Mouse (Mus musculus): ENCODE data around the gene Psmd4. TPM values are rescaled to one million over a fixed set of nuclear protein-coding genes. Genes with fewer than 3 reads are reported as not detected.

Psmd4 gene
- total and polyA plus RNA-seq, 3 experiments = 92.0 to 374 (median 177) TPM

DNA sequence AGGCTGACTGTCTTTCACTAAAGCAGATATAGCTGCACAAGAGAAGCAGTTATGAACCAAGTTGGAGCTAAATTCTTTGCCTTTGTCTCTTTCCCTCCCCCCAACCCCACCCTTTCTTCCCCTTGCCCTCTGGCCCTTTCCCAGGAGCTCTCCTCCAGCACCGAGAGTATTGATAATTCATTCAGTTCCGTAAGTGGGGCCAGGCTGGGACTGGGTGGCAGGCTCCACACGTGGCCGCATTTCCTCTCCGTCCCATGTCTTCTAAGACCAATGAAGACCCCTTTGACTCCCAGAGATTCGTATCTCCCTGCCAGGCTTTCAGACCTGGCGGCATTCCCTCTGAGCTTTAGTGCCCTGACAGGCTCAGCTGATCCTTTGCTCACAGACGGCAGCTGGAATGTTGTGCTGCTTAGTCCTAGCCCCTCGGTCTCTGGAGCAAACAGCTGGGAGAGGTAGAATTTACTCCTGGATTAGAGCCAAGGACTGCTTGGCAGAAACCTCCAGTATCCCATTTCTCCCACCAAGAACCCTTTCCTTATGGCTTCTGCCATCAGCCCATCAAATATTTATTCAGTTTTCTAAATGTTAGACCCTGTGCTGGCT lies 53.2 kb downstream of the Psmd4 start:
- H3K36me3 ChIP-seq (replicated peaks) = peaks cover 95% of the 10 kb centered on the region
- no peaks in the 10 kb centered on the region for H3K9me3 ChIP-seq (replicated peaks)
- no peak for TF ChIP-seq POLR2AphosphoS5 (IDR thresholded peaks at IDR 0.05; ENCODE audit: insufficient replicate concordance, low read depth, low read length)
- DNase-seq (ENCODE audit: low spot score) (no peak), ATAC-seq (ENCODE audit: extremely low read depth, insufficient number of reproducible peaks, low FRiP score, poor library complexity, severe bottlenecking) (no peak)
- no peak overlapping the region for H3K4me3 ChIP-seq (ENCODE audit: low read depth, low read length)
- H3K4me1 ChIP-seq (ENCODE audit: insufficient read depth, low read depth, low read length) = peaks cover 13% of the 10 kb centered on the region; the same call in 1 of the 2 replicates
- no peaks in the 10 kb centered on the region for H3K27me3 ChIP-seq (ENCODE audit: insufficient read depth, low read length)

DNA sequence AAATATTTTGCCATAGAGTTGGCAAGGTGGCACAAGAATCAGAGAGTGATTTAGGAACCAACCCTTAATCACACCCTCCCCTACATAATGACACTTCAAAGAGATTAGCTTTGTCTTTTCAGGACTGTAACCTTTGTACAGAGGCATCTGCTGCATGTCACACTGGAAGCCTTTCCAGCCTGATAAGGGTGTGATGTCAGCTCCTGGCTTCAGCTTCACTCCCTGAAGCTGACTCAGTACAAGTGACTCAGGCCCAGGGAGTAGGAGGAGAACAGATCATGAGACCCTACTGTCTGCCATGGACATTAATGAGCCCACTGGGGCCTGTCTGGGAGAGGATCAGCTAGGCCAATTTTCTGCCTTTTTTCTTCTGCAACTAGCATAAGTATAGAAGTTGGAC lies 54.8 kb downstream of the Psmd4 start:
- Histone ChIP-seq H3K4me3 (ENCODE audit: low read depth, low read length) (no peak overlapping the region), H3K36me3 (replicated peaks) (peaks cover 93% of the 10 kb centered on the region), H3K27me3 (ENCODE audit: insufficient read depth, low read length) (no peaks in the 10 kb centered on the region), H3K9me3 (replicated peaks) (no peaks in the 10 kb centered on the region), H3K4me1 (ENCODE audit: insufficient read depth, low read depth, low read length) (peaks cover 13% of the 10 kb centered on the region; the same call in 1 of the 2 replicates)
- TF ChIP-seq GATA2 (IDR thresholded peaks at IDR 0.05; ENCODE audit: borderline replicate concordance, low read depth, low read length) (no peak), CTCF (IDR thresholded peaks at IDR 0.05; ENCODE audit: low read depth, low read length) (no peak), TAL1 (conservative IDR thresholded peaks at IDR 0.05; ENCODE audit: low read depth, low read length) (no peak), GATA1 (IDR thresholded peaks at IDR 0.05; ENCODE audit: borderline replicate concordance, low read length) (no peak), POLR2AphosphoS5 (IDR thresholded peaks at IDR 0.05; ENCODE audit: insufficient replicate concordance, low read depth, low read length) (no peak)
- peak; percentile 50 for ATAC-seq (ENCODE audit: extremely low read depth, insufficient number of reproducible peaks, low FRiP score, poor library complexity, severe bottlenecking)
- no peak for DNase-seq (ENCODE audit: low spot score)

DNA sequence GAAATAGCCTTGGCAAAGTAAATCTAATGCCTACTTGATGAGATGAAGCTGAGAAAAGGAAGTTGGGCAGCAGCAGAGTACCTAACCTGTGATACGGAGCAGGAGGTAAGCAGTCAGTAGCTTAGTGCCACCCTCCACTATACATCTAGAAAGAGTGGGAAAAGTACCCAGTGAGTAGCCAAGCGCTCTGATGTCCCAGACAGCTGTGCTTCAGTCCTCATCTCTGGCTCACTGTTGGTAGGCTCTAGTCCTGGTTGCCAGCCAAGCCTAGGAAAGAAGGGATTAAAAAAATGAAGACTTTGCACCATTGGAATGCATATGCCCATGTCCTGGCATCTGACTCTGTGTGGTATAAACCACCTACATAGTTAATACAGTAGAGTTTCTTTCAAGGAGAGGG lies 56.9 kb downstream of the Psmd4 start:
- TF ChIP-seq TAL1 (conservative IDR thresholded peaks at IDR 0.05; ENCODE audit: low read depth, low read length) = no peak
- TF ChIP-seq GATA2 (IDR thresholded peaks at IDR 0.05; ENCODE audit: borderline replicate concordance, low read depth, low read length) = no peak
- no peak for TF ChIP-seq GATA1 (IDR thresholded peaks at IDR 0.05; ENCODE audit: borderline replicate concordance, low read length)
- no peak for TF ChIP-seq CTCF (IDR thresholded peaks at IDR 0.05; ENCODE audit: low read depth, low read length)
- no peak for TF ChIP-seq POLR2AphosphoS5 (IDR thresholded peaks at IDR 0.05; ENCODE audit: insufficient replicate concordance, low read depth, low read length)
- Histone ChIP-seq H3K27me3 (ENCODE audit: insufficient read depth, low read length) (no peaks in the 10 kb centered on the region), H3K36me3 (replicated peaks) (peaks cover 98% of the 10 kb centered on the region), H3K9me3 (replicated peaks) (no peaks in the 10 kb centered on the region), H3K4me3 (ENCODE audit: low read depth, low read length) (no peak overlapping the region), H3K4me1 (ENCODE audit: insufficient read depth, low read depth, low read length) (peaks cover 13% of the 10 kb centered on the region; the same call in 1 of the 2 replicates)
- no peak for DNase-seq (ENCODE audit: low spot score)
- ATAC-seq (ENCODE audit: extremely low read depth, insufficient number of reproducible peaks, low FRiP score, poor library complexity, severe bottlenecking) = no peak

DNA sequence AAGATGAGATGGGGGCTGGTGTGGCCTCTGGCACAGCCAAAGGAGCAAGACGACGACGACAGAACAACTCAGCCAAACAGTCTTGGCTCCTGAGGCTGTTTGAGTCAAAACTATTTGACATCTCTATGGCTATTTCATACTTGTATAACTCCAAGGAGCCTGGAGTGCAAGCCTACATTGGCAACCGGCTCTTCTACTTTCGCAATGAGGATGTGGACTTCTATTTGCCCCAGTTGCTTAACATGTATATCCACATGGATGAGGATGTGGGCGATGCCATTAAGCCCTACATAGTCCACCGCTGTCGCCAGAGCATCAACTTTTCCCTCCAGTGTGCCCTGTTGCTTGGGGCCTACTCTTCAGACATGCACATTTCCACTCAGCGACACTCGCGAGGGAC lies 58.1 kb downstream of the Psmd4 start:
- Histone ChIP-seq H3K36me3 (replicated peaks) (peaks cover 96% of the 10 kb centered on the region), H3K9me3 (replicated peaks) (no peaks in the 10 kb centered on the region)
- ATAC-seq (ENCODE audit: extremely low read depth, insufficient number of reproducible peaks, low FRiP score, poor library complexity, severe bottlenecking) = no peak

More for the DNA sequence above, 58.1 kb downstream of the Psmd4 start:
- Histone ChIP-seq H3K4me3 (ENCODE audit: low read depth, low read length) (no peak overlapping the region), H3K27me3 (ENCODE audit: insufficient read depth, low read length) (no peaks in the 10 kb centered on the region), H3K4me1 (ENCODE audit: insufficient read depth, low read depth, low read length) (peaks cover 13% of the 10 kb centered on the region; the same call in 1 of the 2 replicates)
- TF ChIP-seq POLR2AphosphoS5 (IDR thresholded peaks at IDR 0.05; ENCODE audit: insufficient replicate concordance, low read depth, low read length) (no peak), TAL1 (conservative IDR thresholded peaks at IDR 0.05; ENCODE audit: low read depth, low read length) (no peak), CTCF (IDR thresholded peaks at IDR 0.05; ENCODE audit: low read depth, low read length) (peak; percentile 7; the same call in 1 of the 2 replicates), GATA1 (IDR thresholded peaks at IDR 0.05; ENCODE audit: borderline replicate concordance, low read length) (no peak)
- no peak for DNase-seq (ENCODE audit: low spot score)

Other genes starting within 250 kb of the Psmd4 start
- 113 and 138 TPM in 2 replicates for gene Pogz, start 205.0 kb downstream of the Psmd4 start, total RNA-seq (2014; fragmentation: Nextera tagmentation)
- gene Pogz, start 205.0 kb downstream of the Psmd4 start, total RNA-seq (2017) = 19.6 and 19.8 TPM in 2 replicates
- gene Pogz, start 205.0 kb downstream of the Psmd4 start, polyA plus RNA-seq (2012) = 124 and 147 TPM in 2 replicates
- 185 and 255 TPM in 2 replicates for gene Psmb4, start 155.7 kb downstream of the Psmd4 start, total RNA-seq (2014; fragmentation: Nextera tagmentation)
- 408 and 449 TPM in 2 replicates for gene Psmb4, start 155.7 kb downstream of the Psmd4 start, total RNA-seq (2017)
- 273 and 326 TPM in 2 replicates for gene Psmb4, start 155.7 kb downstream of the Psmd4 start, polyA plus RNA-seq (2012)
- 110 and 119 TPM in 2 replicates for gene Selenbp1, start 109.6 kb downstream of the Psmd4 start, total RNA-seq (2014; fragmentation: Nextera tagmentation)
- 367 and 434 TPM in 2 replicates for gene Selenbp1, start 109.6 kb downstream of the Psmd4 start, total RNA-seq (2017)
- 39.8 and 133 TPM in 2 replicates for gene Selenbp1, start 109.6 kb downstream of the Psmd4 start, polyA plus RNA-seq (2012)
- gene Rfx5, start 88.5 kb downstream of the Psmd4 start, total RNA-seq (2014; fragmentation: Nextera tagmentation) = 27.8 and 36.2 TPM in 2 replicates
- gene Rfx5, start 88.5 kb downstream of the Psmd4 start, total RNA-seq (2017) = 21.8 and 24.3 TPM in 2 replicates
- gene Rfx5, start 88.5 kb downstream of the Psmd4 start, polyA plus RNA-seq (2012) = 9.6 and 11.7 TPM in 2 replicates
- gene Pi4kb, start 67.9 kb downstream of the Psmd4 start, total RNA-seq (2014; fragmentation: Nextera tagmentation) = 39.8 and 70.6 TPM in 2 replicates
- gene Pi4kb, start 67.9 kb downstream of the Psmd4 start, total RNA-seq (2017) = 36.8 and 37.4 TPM in 2 replicates
- 11.7 and 11.8 TPM in 2 replicates for gene Pi4kb, start 67.9 kb downstream of the Psmd4 start, polyA plus RNA-seq (2012)
- gene Zfp687, start 27.2 kb downstream of the Psmd4 start, total RNA-seq (2014; fragmentation: Nextera tagmentation) = 44.7 and 52.9 TPM in 2 replicates
- 22.4 and 27.5 TPM in 2 replicates for gene Zfp687, start 27.2 kb downstream of the Psmd4 start, total RNA-seq (2017)
- 64.0 and 72.5 TPM in 2 replicates for gene Zfp687, start 27.2 kb downstream of the Psmd4 start, polyA plus RNA-seq (2012)
- gene Pip5k1a, start 64.3 kb upstream of the Psmd4 start, total RNA-seq (2014; fragmentation: Nextera tagmentation) = 67.5 and 67.6 TPM in 2 replicates
- gene Pip5k1a, start 64.3 kb upstream of the Psmd4 start, total RNA-seq (2017) = 39.3 and 40.1 TPM in 2 replicates
- gene Pip5k1a, start 64.3 kb upstream of the Psmd4 start, polyA plus RNA-seq (2012) = 21.9 and 30.0 TPM in 2 replicates
- gene Vps72, start 68.4 kb upstream of the Psmd4 start, total RNA-seq (2014; fragmentation: Nextera tagmentation) = 108 and 120 TPM in 2 replicates
- 96.2 and 146 TPM in 2 replicates for gene Vps72, start 68.4 kb upstream of the Psmd4 start, total RNA-seq (2017)
- gene Vps72, start 68.4 kb upstream of the Psmd4 start, polyA plus RNA-seq (2012) = 274 and 307 TPM in 2 replicates
- gene Tmod4, start 81.9 kb upstream of the Psmd4 start, total RNA-seq (2014; fragmentation: Nextera tagmentation) = 9.9 and 11.7 TPM in 2 replicates
- gene Tmod4, start 81.9 kb upstream of the Psmd4 start, total RNA-seq (2017) = 3.3 and 4.5 TPM in 2 replicates
- 0.17 and 0.22 TPM in 2 replicates for gene Tmod4, start 81.9 kb upstream of the Psmd4 start, polyA plus RNA-seq (2012)
- 85.9 and 107 TPM in 2 replicates for gene Scnm1, start 91.4 kb upstream of the Psmd4 start, total RNA-seq (2014; fragmentation: Nextera tagmentation)
- 76.8 and 81.5 TPM in 2 replicates for gene Scnm1, start 91.4 kb upstream of the Psmd4 start, total RNA-seq (2017)
- 7.1 and 8.2 TPM in 2 replicates for gene Scnm1, start 91.4 kb upstream of the Psmd4 start, polyA plus RNA-seq (2012)
- 5.9 and 7.0 TPM in 2 replicates for gene Lysmd1, start 91.5 kb upstream of the Psmd4 start, total RNA-seq (2014; fragmentation: Nextera tagmentation)
- gene Lysmd1, start 91.5 kb upstream of the Psmd4 start, total RNA-seq (2017) = 10.7 and 11.1 TPM in 2 replicates
- gene Lysmd1, start 91.5 kb upstream of the Psmd4 start, polyA plus RNA-seq (2012) = 5.6 and 7.4 TPM in 2 replicates
- gene Tnfaip8l2, start 99.7 kb upstream of the Psmd4 start, total RNA-seq (2014; fragmentation: Nextera tagmentation) = not detected in 2 replicates
- gene Tnfaip8l2, start 99.7 kb upstream of the Psmd4 start, total RNA-seq (2017) = 0.16 TPM in 1 of 2 replicates, not detected in the other
- gene Tnfaip8l2, start 99.7 kb upstream of the Psmd4 start, polyA plus RNA-seq (2012) = not detected in 2 replicates
- 1.9 and 3.4 TPM in 2 replicates for gene Sema6c, start 117.8 kb upstream of the Psmd4 start, total RNA-seq (2014; fragmentation: Nextera tagmentation)
- 0.52 and 0.71 TPM in 2 replicates for gene Sema6c, start 117.8 kb upstream of the Psmd4 start, total RNA-seq (2017)
- 1.6 and 1.8 TPM in 2 replicates for gene Sema6c, start 117.8 kb upstream of the Psmd4 start, polyA plus RNA-seq (2012)
- gene Gabpb2, start 175.3 kb upstream of the Psmd4 start, total RNA-seq (2014; fragmentation: Nextera tagmentation) = 62.8 and 72.3 TPM in 2 replicates
- gene Gabpb2, start 175.3 kb upstream of the Psmd4 start, total RNA-seq (2017) = 91.7 and 110 TPM in 2 replicates
- 3.9 and 6.2 TPM in 2 replicates for gene Gabpb2, start 175.3 kb upstream of the Psmd4 start, polyA plus RNA-seq (2012)
- 105 and 109 TPM in 2 replicates for gene Cdc42se1, start 186.1 kb upstream of the Psmd4 start, total RNA-seq (2014; fragmentation: Nextera tagmentation)
- 88.3 and 91.8 TPM in 2 replicates for gene Cdc42se1, start 186.1 kb upstream of the Psmd4 start, total RNA-seq (2017)
- gene Cdc42se1, start 186.1 kb upstream of the Psmd4 start, polyA plus RNA-seq (2012) = 128 and 150 TPM in 2 replicates
- 7.7 and 8.1 TPM in 2 replicates for gene Mllt11, start 189.6 kb upstream of the Psmd4 start, total RNA-seq (2014; fragmentation: Nextera tagmentation)
- gene Mllt11, start 189.6 kb upstream of the Psmd4 start, total RNA-seq (2017) = 8.3 and 10.4 TPM in 2 replicates
- gene Mllt11, start 189.6 kb upstream of the Psmd4 start, polyA plus RNA-seq (2012) = 3.3 and 4.1 TPM in 2 replicates
- gene Gm128, start 199.0 kb upstream of the Psmd4 start, total RNA-seq (2014; fragmentation: Nextera tagmentation) = 0.78 TPM in 1 of 2 replicates, not detected in the other
- gene Gm128, start 199.0 kb upstream of the Psmd4 start, total RNA-seq (2017) = 0.12 TPM in 1 of 2 replicates, not detected in the other
- not detected in 2 replicates for gene Gm128, start 199.0 kb upstream of the Psmd4 start, polyA plus RNA-seq (2012)
- not detected in 2 replicates for gene Bnipl, start 208.6 kb upstream of the Psmd4 start, total RNA-seq (2014; fragmentation: Nextera tagmentation)
- 0.35 TPM in 1 of 2 replicates, not detected in the other for gene Bnipl, start 208.6 kb upstream of the Psmd4 start, total RNA-seq (2017)
- gene Bnipl, start 208.6 kb upstream of the Psmd4 start, polyA plus RNA-seq (2012) = 0.03 and 0.12 TPM in 2 replicates
- 49.1 and 49.7 TPM in 2 replicates for gene Mindy1, start 238.7 kb upstream of the Psmd4 start, total RNA-seq (2014; fragmentation: Nextera tagmentation)
- 31.4 and 36.0 TPM in 2 replicates for gene Mindy1, start 238.7 kb upstream of the Psmd4 start, total RNA-seq (2017)
- gene Mindy1, start 238.7 kb upstream of the Psmd4 start, polyA plus RNA-seq (2012) = 77.5 and 97.0 TPM in 2 replicates
- gene Prune1, start 239.5 kb upstream of the Psmd4 start, total RNA-seq (2014; fragmentation: Nextera tagmentation) = 32.3 and 33.5 TPM in 2 replicates
- gene Prune1, start 239.5 kb upstream of the Psmd4 start, total RNA-seq (2017) = 14.7 and 15.1 TPM in 2 replicates
- gene Prune1, start 239.5 kb upstream of the Psmd4 start, polyA plus RNA-seq (2012) = 3.8 and 4.8 TPM in 2 replicates

Measured in G1E (cell line).